Mouse (Mus musculus): Measurements from ENCODE around the gene Tnrc6c. TPM values are rescaled to one million over a fixed set of nuclear protein-coding genes. Genes with fewer than 3 reads are reported as not detected.

The Tnrc6c gene
- total RNA-seq, 2 experiments from 2014 or later = 56.5 to 57.5 TPM

- no peak for DNase-seq (ENCODE audit: low spot score in 2 of 2)
- intact Hi-C loops (cut with DNase I) = no loop called here
Observed at GRCm38 (mm10) chr11:117800038-117800437, 145.9 kb downstream of the Tnrc6c start.

- DNase-seq (ENCODE audit: low spot score in 2 of 2) = no peak
- intact Hi-C loops (cut with DNase I) = no loop called here
Observed at GRCm38 (mm10) chr11:117801650-117802049, 147.6 kb downstream of the Tnrc6c start.

GRCm38 (mm10) chr11:117803166-117803688 is 149.1 kb downstream of the Tnrc6c start:
- DNase-seq (ENCODE audit: low spot score in 2 of 2) = no peak
- intact Hi-C loops (cut with DNase I) = no loop called here

GRCm38 (mm10) chr11:117806781-117807180 is 152.7 kb downstream of the Tnrc6c start:
- intact Hi-C loops (cut with DNase I) = no loop called here

GRCm38 (mm10) chr11:117809407-117810311 is 155.6 kb downstream of the Tnrc6c start, which contains the start of the genes Gm20708 and Syngr2:
Gene Gm20708 (plus strand): TSS chr11:117809668.
Gene Syngr2 (plus strand): TSS chr11:117809668.
- intact Hi-C loops (cut with DNase I) = no loop called here
- DNase-seq (ENCODE audit: low spot score in 2 of 2) = peak in 1 of 2 experiments; percentile 49

More at GRCm38 (mm10) chr11:117806781-117807180, 152.7 kb downstream of the Tnrc6c start:
- DNase-seq (ENCODE audit: low spot score in 2 of 2) = no peak

- peak; percentile 62 to 78 for DNase-seq (ENCODE audit: low spot score in 2 of 2)
- intact Hi-C loops (cut with DNase I) = no loop called here
Observed at GRCm38 (mm10) chr11:117810401-117811046, 156.4 kb downstream of the Tnrc6c start.

Other genes with a start within 250 kb of the Tnrc6c start
- under 1 TPM in 1 of 2 experiments, not detected in 1; 0.35 TPM for gene Gm11733, start 169.9 kb upstream of the Tnrc6c start, total RNA-seq (2021)
- gene Tmc8, start 127.8 kb downstream of the Tnrc6c start, total RNA-seq (2021) = 1 to 10 TPM; 1.0 to 1.4 TPM
- gene Tmc6, start 127.9 kb downstream of the Tnrc6c start, total RNA-seq (2021) = 1 to 10 TPM; 4.0 to 5.4 TPM
- gene 6030468B19Rik, start 143.4 kb downstream of the Tnrc6c start, total RNA-seq (2021) = not detected
- 1 to 10 TPM; 1.9 to 2.3 TPM for gene Gm20708, start 155.4 kb downstream of the Tnrc6c start, total RNA-seq (2021)
- gene Syngr2, start 155.4 kb downstream of the Tnrc6c start, total RNA-seq (2021) = 10 to 100 TPM; 11.9 to 13.0 TPM
- 1 to 10 TPM; 7.0 to 8.4 TPM for gene Afmid, start 171.6 kb downstream of the Tnrc6c start, total RNA-seq (2021)
- gene Tk1, start 171.8 kb downstream of the Tnrc6c start, total RNA-seq (2021) = 1 to 10 TPM; 1.3 to 1.4 TPM
- 1 to 10 TPM; 1.6 to 1.7 TPM for gene Birc5, start 195.0 kb downstream of the Tnrc6c start, total RNA-seq (2021)
- gene Tmem235, start 206.5 kb downstream of the Tnrc6c start, total RNA-seq (2021) = not detected
- gene Tha1, start 219.2 kb downstream of the Tnrc6c start, total RNA-seq (2021) = 1 to 10 TPM; 3.4 to 5.1 TPM